Mouse (Mus musculus): ENCODE results near the gene Btg2. TPM values are rescaled to one million over a fixed set of nuclear protein-coding genes. Genes with fewer than 3 reads are reported as not detected.

Gene Btg2
- total and polyA plus RNA-seq, 3 experiments = 7.2 to 19.7 (median 11.6) TPM

GRCm38 (mm10) chr1:134113560-134113959, 34.6 kb upstream of the Btg2 start:
- dilution Hi-C loops (cut with MboI; ENCODE audit: extremely low pct_ligation_motif_present, extremely low pct_unique_long_range_greater_than_20kb, low sequenced_read_pairs) (no loop called here), in situ Hi-C loops (cut with MboI; ENCODE audit: low pct_ligation_motif_present, low pct_unique_long_range_greater_than_20kb, low sequenced_read_pairs) (no loop called here)
- TF ChIP-seq TCF12 (IDR thresholded peaks at IDR 0.05; ENCODE audit: low read depth, low read length) = no peak
- TF ChIP-seq MYC (IDR thresholded peaks at IDR 0.05; ENCODE audit: low read depth, low read length) = no peak
- TF ChIP-seq MAX (IDR thresholded peaks at IDR 0.05; ENCODE audit: low read length) = no peak
- TF ChIP-seq HCFC1 (IDR thresholded peaks at IDR 0.05; ENCODE audit: low read depth, low read length) = no peak
- no peak for TF ChIP-seq USF2 (conservative IDR thresholded peaks at IDR 0.05; ENCODE audit: low read depth, low read length)
- TF ChIP-seq SMC3 (IDR thresholded peaks at IDR 0.05; ENCODE audit: low read depth, low read length) = no peak
- TF ChIP-seq JUND (conservative IDR thresholded peaks at IDR 0.05; ENCODE audit: low read depth, low read length) = no peak
- peaks cover 20% of the 10 kb centered on the region for H3K27me3 ChIP-seq (replicated peaks)
- H3K4me2 ChIP-seq (ENCODE audit: insufficient read depth, low read depth, poor library complexity, severe bottlenecking) = no peak overlapping the region
- H3K9me3 ChIP-seq (replicated peaks; ENCODE audit: low read length) = no peaks in the 10 kb centered on the region
- DNase-seq (ENCODE audit: extremely low read depth) = no peak
- peaks cover 10 to 13% of the 10 kb centered on the region in 2 experiments for H3K4me1 ChIP-seq (ENCODE audit: control insufficient read depth in 1 of 2, insufficient read depth in 2 of 2)
- H3K27ac ChIP-seq (ENCODE audit: insufficient read depth, low read depth) = no peak overlapping the region
- no peaks in the 10 kb centered on the region for H3K36me3 ChIP-seq (replicated peaks in 1 of 2; ENCODE audit: control insufficient read depth in 1 of 2, insufficient read depth in 1 of 2, low read length in 1 of 2)
- no peak overlapping the region for H3K9ac ChIP-seq (ENCODE audit: insufficient read depth, low read depth)
- H3K4me3 ChIP-seq (replicated peaks in 1 of 3; ENCODE audit: low read depth in 2 of 3, low read length in 2 of 3, poor library complexity in 1 of 3) = no peak overlapping the region
- H3K79me2 ChIP-seq (replicated peaks; ENCODE audit: control insufficient read depth, extremely low read depth, insufficient read depth, poor library complexity, severe bottlenecking) = no peaks in the 10 kb centered on the region

- no peak within 1 kb of the TSS for H3K4me3 ChIP-seq (replicated peaks in 1 of 3; ENCODE audit: low read depth in 2 of 3, low read length in 2 of 3, poor library complexity in 1 of 3)
- dilution Hi-C loops (cut with MboI; ENCODE audit: extremely low pct_ligation_motif_present, extremely low pct_unique_long_range_greater_than_20kb, low sequenced_read_pairs) = no loop called here
- TF ChIP-seq NRF1 (IDR thresholded peaks at IDR 0.05; ENCODE audit: low read depth, low read length) = no peak
- peak; percentile 45; the same call in 1 of the 2 replicates for TF ChIP-seq IRF4 (IDR thresholded peaks at IDR 0.05; ENCODE audit: low read depth, low read length)
- peak; percentile 99 for TF ChIP-seq JUND (conservative IDR thresholded peaks at IDR 0.05; ENCODE audit: low read depth, low read length)
- no peak for TF ChIP-seq USF2 (conservative IDR thresholded peaks at IDR 0.05; ENCODE audit: low read depth, low read length)
- peak; percentile 60 for TF ChIP-seq SMC3 (IDR thresholded peaks at IDR 0.05; ENCODE audit: low read depth, low read length)
- peak; percentile 34 to 76 for TF ChIP-seq CTCF (conservative IDR thresholded peaks at IDR 0.05 in 1 of 2, IDR thresholded peaks at IDR 0.05 in 1 of 2; ENCODE audit: low read depth in 2 of 2, low read length in 2 of 2)
- no peak for TF ChIP-seq TCF12 (IDR thresholded peaks at IDR 0.05; ENCODE audit: low read depth, low read length)
- no peak for TF ChIP-seq ZMIZ1 (IDR thresholded peaks at IDR 0.05; ENCODE audit: low read depth, low read length)
- peak; percentile 55; the same call in 1 of the 2 replicates for TF ChIP-seq MYC (IDR thresholded peaks at IDR 0.05; ENCODE audit: low read depth, low read length)
- peak; percentile 62; the same call in 1 of the 2 replicates for TF ChIP-seq EP300 (IDR thresholded peaks at IDR 0.05; ENCODE audit: low read length)
- no peak for TF ChIP-seq MAZ (IDR thresholded peaks at IDR 0.05; ENCODE audit: low read depth, low read length)
- TF ChIP-seq RCOR1 (conservative IDR thresholded peaks at IDR 0.05; ENCODE audit: low read depth, low read length) = no peak
- 0 out of 2 replicates have a peak, but pooled peaks have one; percentile 1 for TF ChIP-seq ZNF384 (IDR thresholded peaks at IDR 0.05; ENCODE audit: low read depth, low read length)
- peak; percentile 41 for TF ChIP-seq RAD21 (IDR thresholded peaks at IDR 0.05; ENCODE audit: low read depth, low read length)
- TF ChIP-seq NELFE (IDR thresholded peaks at IDR 0.05; ENCODE audit: low read depth, low read length) = no peak
- peak; percentile 96 for TF ChIP-seq JUN (IDR thresholded peaks at IDR 0.05; ENCODE audit: insufficient read depth, low read depth, low read length)
- TF ChIP-seq ZC3H11A (IDR thresholded peaks at IDR 0.05; ENCODE audit: low read depth, low read length) = no peak
- no peak for TF ChIP-seq MAFK (IDR thresholded peaks at IDR 0.05; ENCODE audit: insufficient replicate concordance, low read length)
- TF ChIP-seq BHLHE40 (IDR thresholded peaks at IDR 0.05; ENCODE audit: low read depth, low read length) = peak; percentile 32; the same call in 1 of the 2 replicates
- TF ChIP-seq UBTF (IDR thresholded peaks at IDR 0.05; ENCODE audit: low read depth, low read length) = no peak
- TF ChIP-seq ETS1 (conservative IDR thresholded peaks at IDR 0.05; ENCODE audit: low read depth, low read length) = peak; percentile 35
- H3K79me2 ChIP-seq (replicated peaks; ENCODE audit: control insufficient read depth, extremely low read depth, insufficient read depth, poor library complexity, severe bottlenecking) = no peaks in the 10 kb centered on the region
- H3K4me1 ChIP-seq (ENCODE audit: control insufficient read depth in 1 of 2, insufficient read depth in 2 of 2) = peaks cover 10 to 18% of the 10 kb centered on the region in 2 experiments
- no peak within 1 kb of the TSS for H3K4me2 ChIP-seq (ENCODE audit: insufficient read depth, low read depth, poor library complexity, severe bottlenecking)
- no peaks in the 10 kb centered on the region for H3K36me3 ChIP-seq (replicated peaks in 1 of 2; ENCODE audit: control insufficient read depth in 1 of 2, insufficient read depth in 1 of 2, low read length in 1 of 2)
- peak; percentile 84 for DNase-seq (ENCODE audit: extremely low read depth)
- H3K9ac ChIP-seq (ENCODE audit: insufficient read depth, low read depth) = no peak within 1 kb of the TSS
- no peaks in the 10 kb centered on the region for H3K9me3 ChIP-seq (replicated peaks; ENCODE audit: low read length)
- H3K27me3 ChIP-seq (replicated peaks) = peaks cover 22% of the 10 kb centered on the region
- H3K27ac ChIP-seq (ENCODE audit: insufficient read depth, low read depth) = no peak within 1 kb of the TSS
- in situ Hi-C loops (cut with MboI; ENCODE audit: low pct_ligation_motif_present, low pct_unique_long_range_greater_than_20kb, low sequenced_read_pairs) = no loop called here
Measured at GRCm38 (mm10) chr1:134110979-134111378, 32.1 kb upstream of the Btg2 start, which contains the start of gene Chit1. TSS of gene Chit1 (plus strand) at chr1:134111242.

All from CH12.LX (cell line).